Mouse (Mus musculus): Measurements from ENCODE around the gene Eci1. TPM values are rescaled to one million over a fixed set of nuclear protein-coding genes. Genes with fewer than 3 reads are reported as not detected.

The Eci1 gene
- total RNA-seq, 1 experiment from 2014 or later: 228 TPM

Other genes with a start within 250 kb of the Eci1 start
- gene Tbc1d24, start 221.1 kb upstream of the Eci1 start, total RNA-seq (2021): 13.8 and 22.4 TPM in 2 replicates
- 2.0 and 2.5 TPM in 2 replicates for gene Ntn3, start 217.1 kb upstream of the Eci1 start, total RNA-seq (2021)
- gene Tedc2, start 205.8 kb upstream of the Eci1 start, total RNA-seq (2021): 8.9 and 10.1 TPM in 2 replicates
- gene Ccnf, start 175.2 kb upstream of the Eci1 start, total RNA-seq (2021): 8.3 and 9.6 TPM in 2 replicates
- gene Abca17, start 75.6 kb upstream of the Eci1 start, total RNA-seq (2021): 0.12 TPM in 1 of 2 replicates, not detected in the other
- 23.8 and 28.1 TPM in 2 replicates for gene Abca3, start 74.7 kb upstream of the Eci1 start, total RNA-seq (2021)
- gene Rnps1, start 12.1 kb upstream of the Eci1 start, total RNA-seq (2021): 72.0 and 76.1 TPM in 2 replicates
- gene Dnase1l2, start 16.5 kb downstream of the Eci1 start, total RNA-seq (2021): 2.7 and 3.5 TPM in 2 replicates
- 21.7 and 33.7 TPM in 2 replicates for gene E4f1, start 43.7 kb downstream of the Eci1 start, total RNA-seq (2021)
- 71.8 and 83.4 TPM in 2 replicates for gene Pgp, start 43.8 kb downstream of the Eci1 start, total RNA-seq (2021)
- 0.85 and 0.95 TPM in 2 replicates for gene Bricd5, start 47.2 kb downstream of the Eci1 start, total RNA-seq (2021)
- gene Mlst8, start 52.4 kb downstream of the Eci1 start, total RNA-seq (2021): 29.7 and 37.3 TPM in 2 replicates
- 26.2 and 60.8 TPM in 2 replicates for gene Caskin1, start 62.0 kb downstream of the Eci1 start, total RNA-seq (2021)
- gene Traf7, start 101.3 kb downstream of the Eci1 start, total RNA-seq (2021): 105 and 133 TPM in 2 replicates
- gene Rab26, start 107.6 kb downstream of the Eci1 start, total RNA-seq (2021): 1.3 and 1.4 TPM in 2 replicates
- 45.2 and 65.8 TPM in 2 replicates for gene Pkd1, start 123.2 kb downstream of the Eci1 start, total RNA-seq (2021)
- gene Tsc2, start 206.0 kb downstream of the Eci1 start, total RNA-seq (2021): 108 and 138 TPM in 2 replicates
- gene Nthl1, start 206.0 kb downstream of the Eci1 start, total RNA-seq (2021): 7.2 and 12.6 TPM in 2 replicates
- gene Slc9a3r2, start 223.7 kb downstream of the Eci1 start, total RNA-seq (2021): 53.4 and 63.5 TPM in 2 replicates
- not detected in 2 replicates for gene Npw, start 231.8 kb downstream of the Eci1 start, total RNA-seq (2021)
- 53.9 and 54.7 TPM in 2 replicates for gene Zfp598, start 243.0 kb downstream of the Eci1 start, total RNA-seq (2021)

Data from adrenal gland, postnatal 25 days (tissue).